Mouse (Mus musculus): ENCODE results near the gene Sult1a1.

DNA sequence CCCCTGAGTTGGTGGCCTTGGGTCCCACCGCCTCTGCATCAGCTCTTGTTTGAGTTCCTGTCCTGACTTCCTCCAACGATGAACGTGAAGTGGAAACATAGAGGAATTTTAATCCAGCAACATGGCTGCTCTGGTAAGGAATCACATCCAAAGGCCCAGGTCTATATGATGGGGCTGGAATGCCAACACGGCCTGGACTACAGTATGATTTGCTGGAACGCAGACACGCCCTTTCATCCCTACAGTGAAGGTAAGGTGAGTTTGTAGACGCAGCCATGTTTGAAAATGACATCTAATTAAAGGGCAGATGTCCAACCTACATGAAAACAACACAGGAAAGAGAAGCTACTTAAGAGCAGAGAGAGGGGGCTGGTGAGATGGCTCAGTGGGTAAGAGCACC is 17.5 kb upstream of the Sult1a1 start:
- no peak for TF ChIP-seq CTCF (conservative IDR thresholded peaks at IDR 0.05; ENCODE audit: low read length)
- TF ChIP-seq POU5F1 (IDR thresholded peaks at IDR 0.05; ENCODE audit: borderline replicate concordance, low read length): no peak
- TF ChIP-seq NANOG (IDR thresholded peaks at IDR 0.05; ENCODE audit: borderline replicate concordance, low read length): no peak

Data from E14TG2a.4 (cell line).